Mouse (Mus musculus) heart, embryonic 13.5 days (tissue): ENCODE measurements around the gene Gm19935. TPM values are rescaled to one million over a fixed set of nuclear protein-coding genes. Genes with fewer than 3 reads are reported as not detected.

Experiments used
- ATAC-seq: fragments of 200-750 bp; cut with Nextera tagmentation; 2 replicates; pipeline ENCODE4 v1.8.0; 2017; ENCODE audit warnings: moderate TSS enrichment; ENCODE audit not compliant: insufficient number of reproducible peaks, low FRiP score, low TSS enrichment; ENCODE audit errors: extremely low read depth
- H3K27ac ChIP-seq: fragments of 300-500 bp; sonication (generic); replicated peaks from 2 replicates; pipeline ENCODE4 v1.5.1; 2015; ENCODE audit warnings: moderate library complexity, mild to moderate bottlenecking, inconsistent platforms
- H3K27me3 ChIP-seq: fragments of 300-500 bp; sonication (generic); replicated peaks from 2 replicates; pipeline ENCODE4 v1.6.1; 2015; ENCODE audit warnings: mild to moderate bottlenecking, inconsistent platforms
- H3K36me3 ChIP-seq: fragments of 300-500 bp; sonication (generic); 2 replicates; pipeline ENCODE4 v1.6.1; 2015; ENCODE audit warnings: mild to moderate bottlenecking, inconsistent platforms
- H3K4me1 ChIP-seq: fragments of 300-500 bp; sonication (generic); 2 replicates; pipeline ENCODE4 v1.6.1; 2015; ENCODE audit warnings: inconsistent platforms
- H3K4me2 ChIP-seq: fragments of 300-500 bp; sonication (generic); 2 replicates; pipeline ENCODE4 v1.6.1; 2015; ENCODE audit warnings: inconsistent platforms, mild to moderate bottlenecking, moderate library complexity
- H3K4me3 ChIP-seq: fragments of 300-500 bp; sonication (generic); 2 replicates; pipeline ENCODE4 v1.5.1; 2015; ENCODE audit warnings: moderate library complexity, mild to moderate bottlenecking, inconsistent platforms
- H3K9ac ChIP-seq: fragments of 300-500 bp; sonication (generic); 2 replicates; pipeline ENCODE4 v1.6.1; 2015; ENCODE audit warnings: inconsistent platforms, mild to moderate bottlenecking, moderate library complexity
- H3K9me3 ChIP-seq: fragments of 300-500 bp; sonication (generic); 2 replicates; pipeline ENCODE4 v1.6.1; 2016; ENCODE audit warnings: inconsistent platforms
- WGBS: fragments of 180-500 bp; shearing (Covaris S2); methylation state at CpG from one replicate; pipeline ENCODE4 v1.1.7; 2015; ENCODE audit warnings: mixed read lengths; 5-methylcytosine and 5-hydroxymethylcytosine counted together
- polyA plus RNA-seq: library from polyadenylated mRNA; unstranded; fragments of >200 nt; fragmentation: Nextera tagmentation; extraction: Ambion mirVana; gene quantifications from 2 replicates; pipeline ENCODE4 v1.2.1, GENCODE M21; 2015

Gene Gm19935
- not detected in 2 replicates for polyA plus RNA-seq

DNA sequence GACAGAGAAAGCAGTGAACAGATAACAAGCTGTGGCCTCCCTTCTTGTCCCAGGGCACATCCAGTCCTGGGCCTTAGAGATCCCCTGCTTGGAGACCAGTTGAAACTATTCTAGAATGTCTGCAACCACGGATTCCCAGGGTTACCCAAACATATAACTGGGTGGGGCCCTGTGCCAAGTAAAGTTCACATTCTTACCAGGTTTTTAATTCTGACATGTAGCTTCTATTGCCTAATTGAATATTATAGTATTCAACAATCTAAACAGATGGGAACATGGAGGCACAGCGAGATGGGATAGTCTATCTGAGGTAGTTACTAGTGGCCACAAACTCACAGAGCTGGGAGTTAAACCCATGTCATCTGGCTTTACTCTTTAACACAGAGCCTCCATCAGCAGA lies at the start of gene Gm19935:
Gene Gm19935 (minus strand): TSS at position 101 of the 400 bp plus-strand sequence.
- no peak for ATAC-seq
- H3K9me3 ChIP-seq: no peaks in the 10 kb centered on the region
- H3K9ac ChIP-seq: no peak within 1 kb of the TSS
- H3K4me2 ChIP-seq: no peak within 1 kb of the TSS
- no peaks in the 10 kb centered on the region for H3K36me3 ChIP-seq
- no peak within 1 kb of the TSS for H3K27ac ChIP-seq
- H3K27me3 ChIP-seq: no peaks in the 10 kb centered on the region
- peaks cover 6% of the 10 kb centered on the region; the same call in 1 of the 2 replicates for H3K4me1 ChIP-seq
- H3K4me3 ChIP-seq: no peak within 1 kb of the TSS
- WGBS: 73% methylated on average over 2 of the region's 2 CpGs

DNA sequence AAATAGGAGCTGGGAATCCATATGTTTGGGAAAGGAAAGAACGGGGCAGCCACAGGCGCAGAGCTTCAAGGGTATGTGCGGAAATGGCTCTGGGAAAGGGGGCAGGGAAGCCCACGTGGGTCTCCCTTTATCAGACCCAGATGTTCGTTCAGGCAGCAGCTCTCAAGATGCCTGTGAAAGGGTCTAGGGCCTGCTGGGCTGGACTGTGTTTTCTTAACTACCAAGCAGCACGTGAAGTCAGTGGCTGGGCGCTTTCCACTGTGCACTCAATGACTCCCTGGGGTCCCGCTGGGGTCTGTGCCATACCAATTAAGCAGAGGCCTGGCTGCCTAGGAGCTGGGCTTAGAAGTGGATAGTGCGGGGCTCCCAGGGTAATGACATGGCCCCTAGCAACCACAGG lies 44.8 kb upstream of the Gm19935 start:
- peak; percentile 55; the same call in 1 of the 2 replicates for ATAC-seq

DNA sequence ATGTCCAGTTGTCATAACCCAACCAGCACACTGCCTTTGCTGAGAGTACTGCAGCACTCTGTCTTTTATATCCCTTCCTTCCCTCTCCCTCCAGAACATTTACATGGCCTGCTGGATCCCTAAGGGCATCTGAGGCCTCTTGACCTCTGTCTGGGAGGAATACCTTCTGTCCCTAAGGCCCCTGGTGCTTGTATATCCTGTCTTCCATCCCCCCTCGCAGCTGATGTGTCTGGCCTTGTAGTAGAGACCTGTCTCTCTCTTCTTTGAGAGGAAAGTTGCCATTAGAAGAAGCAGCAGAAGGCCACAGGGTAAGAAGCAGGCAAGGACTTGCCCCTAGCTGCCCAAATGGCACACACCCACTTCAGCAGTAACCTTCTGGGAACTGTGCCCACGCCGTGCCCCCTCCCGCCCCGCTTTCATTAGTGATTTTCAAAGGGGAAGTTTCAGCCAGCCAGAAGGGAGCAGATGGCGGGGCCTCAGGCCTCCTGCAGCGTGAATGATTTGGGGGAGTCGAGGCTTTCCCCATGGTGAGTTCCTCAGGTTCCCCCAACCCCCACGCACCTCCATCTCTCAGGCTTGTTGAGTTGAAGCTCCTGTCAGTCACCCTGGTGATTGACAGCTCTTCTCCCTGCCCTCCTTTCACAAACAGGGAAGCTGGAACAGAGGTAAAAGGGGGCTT lies 44.2 kb upstream of the Gm19935 start:
- peak overlapping the region; percentile 54 for H3K4me2 ChIP-seq
- H3K4me1 ChIP-seq: peaks cover 30% of the 10 kb centered on the region
- no peaks in the 10 kb centered on the region for H3K27me3 ChIP-seq
- no peaks in the 10 kb centered on the region for H3K9me3 ChIP-seq
- WGBS: 20% methylated on average over 9 of the region's 9 CpGs
- H3K36me3 ChIP-seq: no peaks in the 10 kb centered on the region
- ATAC-seq: no peak
- H3K27ac ChIP-seq: peak overlapping the region; percentile 89
- H3K4me3 ChIP-seq: no peak overlapping the region
- H3K9ac ChIP-seq: peak overlapping the region; percentile 61

More for the DNA sequence above, 44.8 kb upstream of the Gm19935 start:
- Histone ChIP-seq H3K4me1 (peaks cover 30% of the 10 kb centered on the region), H3K4me3 (no peak overlapping the region), H3K9ac (peak overlapping the region; percentile 61), H3K36me3 (no peaks in the 10 kb centered on the region), H3K4me2 (peak overlapping the region; percentile 54), H3K27ac (peak overlapping the region; percentile 89), H3K9me3 (no peaks in the 10 kb centered on the region), H3K27me3 (no peaks in the 10 kb centered on the region)
- 5% methylated on average over 9 of the region's 9 CpGs for WGBS

DNA sequence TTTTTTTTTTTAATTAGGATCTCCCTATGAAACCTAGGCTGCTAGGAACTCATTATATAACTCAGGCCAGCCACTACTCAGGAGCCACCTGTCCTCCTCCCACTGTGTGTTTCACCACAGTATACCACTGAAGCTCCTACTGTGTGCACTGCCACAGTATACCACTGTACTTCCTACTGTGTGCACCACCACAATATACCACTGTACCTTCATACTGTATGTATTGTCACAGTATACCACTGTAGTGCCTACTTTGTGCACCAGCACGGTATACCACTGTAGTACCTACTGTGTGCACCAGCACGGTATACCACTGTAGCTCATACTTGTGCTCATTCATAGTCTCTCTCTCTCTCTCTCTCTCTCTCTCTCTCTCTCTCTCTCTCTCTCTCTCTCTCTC lies 40.9 kb upstream of the Gm19935 start:
- ATAC-seq: no peak
- Histone ChIP-seq H3K27ac (no peak overlapping the region), H3K4me1 (peaks cover 48% of the 10 kb centered on the region), H3K9ac (no peak overlapping the region), H3K27me3 (no peaks in the 10 kb centered on the region), H3K4me2 (no peak overlapping the region), H3K4me3 (no peak overlapping the region), H3K36me3 (no peaks in the 10 kb centered on the region), H3K9me3 (no peaks in the 10 kb centered on the region)
- 88% methylated on average over 2 of the region's 2 CpGs for WGBS

DNA sequence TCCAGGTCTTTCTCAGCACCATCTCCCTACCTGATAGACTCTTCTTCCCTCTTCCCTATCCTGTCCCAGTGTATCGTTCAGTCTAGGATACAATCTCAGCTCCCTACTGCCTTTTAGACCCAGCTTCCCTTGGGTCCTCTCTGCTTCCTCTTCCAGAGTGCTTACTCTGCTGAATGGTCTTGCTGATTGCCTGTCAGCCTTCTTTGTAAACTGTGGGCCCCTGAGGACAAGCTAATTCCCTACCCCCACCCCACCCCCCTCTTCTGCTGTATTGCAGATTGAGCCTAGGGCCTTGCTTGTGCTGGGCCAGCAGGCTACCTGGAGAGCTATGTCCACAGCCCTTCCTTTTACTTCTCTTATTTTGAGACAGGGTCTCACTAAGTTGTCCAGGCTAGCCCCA lies 39.8 kb upstream of the Gm19935 start:
- Histone ChIP-seq H3K27ac (no peak overlapping the region), H3K9ac (no peak overlapping the region), H3K27me3 (no peaks in the 10 kb centered on the region), H3K36me3 (no peaks in the 10 kb centered on the region), H3K4me2 (no peak overlapping the region), H3K4me3 (no peak overlapping the region), H3K9me3 (no peaks in the 10 kb centered on the region), H3K4me1 (peaks cover 39% of the 10 kb centered on the region)
- 61% methylated on average over 1 of the region's 1 CpGs for WGBS
- no peak for ATAC-seq

DNA sequence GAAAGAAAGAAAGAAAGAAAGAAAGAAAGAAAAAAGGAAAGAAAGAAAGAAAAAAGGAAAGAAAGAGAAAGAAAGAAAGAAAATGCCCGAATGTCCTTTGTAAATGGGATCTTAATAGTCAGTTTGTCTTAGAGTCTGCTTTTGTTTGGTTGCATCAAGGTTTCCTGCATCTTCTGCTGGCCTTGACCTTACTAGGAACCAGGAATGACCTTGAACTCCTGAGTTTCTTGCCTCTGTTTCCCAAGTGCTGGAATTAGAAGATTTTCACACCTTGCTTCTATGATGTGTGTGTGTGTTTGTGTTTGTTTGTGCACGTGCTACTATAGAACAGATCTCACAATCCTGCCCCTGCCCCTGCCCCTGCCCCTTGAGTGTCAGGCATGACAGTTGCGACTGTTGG lies 39.0 kb upstream of the Gm19935 start:
- WGBS: 85% methylated on average over 3 of the region's 3 CpGs
- Histone ChIP-seq H3K9ac (no peak overlapping the region), H3K9me3 (no peaks in the 10 kb centered on the region), H3K4me1 (peaks cover 31% of the 10 kb centered on the region), H3K4me3 (no peak overlapping the region), H3K4me2 (no peak overlapping the region), H3K27ac (no peak overlapping the region), H3K36me3 (no peaks in the 10 kb centered on the region), H3K27me3 (no peaks in the 10 kb centered on the region)
- no peak for ATAC-seq

DNA sequence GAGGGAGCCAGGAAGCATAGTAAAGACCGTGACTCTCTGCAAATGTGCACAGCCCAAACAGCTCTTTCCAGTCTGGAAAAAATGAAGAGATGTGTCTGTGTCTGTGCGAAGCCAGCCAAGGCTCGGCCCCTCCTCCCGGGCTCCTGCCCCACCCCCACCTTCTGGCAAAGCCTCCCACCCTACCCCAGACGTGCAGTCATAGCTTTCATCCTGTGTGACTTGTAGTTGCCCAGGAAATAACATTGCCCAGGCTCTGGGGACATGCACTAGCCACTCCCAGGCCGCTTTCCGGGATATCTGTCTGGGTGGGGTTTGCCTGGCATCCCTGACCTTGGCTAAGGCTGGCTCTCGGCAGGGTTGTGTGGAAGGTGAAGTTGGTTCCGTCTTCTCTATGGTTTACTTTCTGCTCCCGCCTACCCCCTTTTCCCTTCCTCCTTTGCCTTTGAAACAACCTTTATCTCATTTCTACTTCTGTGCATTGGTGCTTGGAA lies 37.5 kb upstream of the Gm19935 start:
- Histone ChIP-seq H3K36me3 (no peaks in the 10 kb centered on the region), H3K4me2 (peak overlapping the region; percentile 49), H3K4me1 (peaks cover 30% of the 10 kb centered on the region), H3K27ac (peak overlapping the region; percentile 75), H3K9me3 (no peaks in the 10 kb centered on the region), H3K27me3 (no peaks in the 10 kb centered on the region), H3K4me3 (peak overlapping the region; percentile 13; the same call in 1 of the 2 replicates), H3K9ac (peak overlapping the region; percentile 70)
- 9% methylated on average over 10 of the region's 10 CpGs for WGBS
- no peak for ATAC-seq

DNA sequence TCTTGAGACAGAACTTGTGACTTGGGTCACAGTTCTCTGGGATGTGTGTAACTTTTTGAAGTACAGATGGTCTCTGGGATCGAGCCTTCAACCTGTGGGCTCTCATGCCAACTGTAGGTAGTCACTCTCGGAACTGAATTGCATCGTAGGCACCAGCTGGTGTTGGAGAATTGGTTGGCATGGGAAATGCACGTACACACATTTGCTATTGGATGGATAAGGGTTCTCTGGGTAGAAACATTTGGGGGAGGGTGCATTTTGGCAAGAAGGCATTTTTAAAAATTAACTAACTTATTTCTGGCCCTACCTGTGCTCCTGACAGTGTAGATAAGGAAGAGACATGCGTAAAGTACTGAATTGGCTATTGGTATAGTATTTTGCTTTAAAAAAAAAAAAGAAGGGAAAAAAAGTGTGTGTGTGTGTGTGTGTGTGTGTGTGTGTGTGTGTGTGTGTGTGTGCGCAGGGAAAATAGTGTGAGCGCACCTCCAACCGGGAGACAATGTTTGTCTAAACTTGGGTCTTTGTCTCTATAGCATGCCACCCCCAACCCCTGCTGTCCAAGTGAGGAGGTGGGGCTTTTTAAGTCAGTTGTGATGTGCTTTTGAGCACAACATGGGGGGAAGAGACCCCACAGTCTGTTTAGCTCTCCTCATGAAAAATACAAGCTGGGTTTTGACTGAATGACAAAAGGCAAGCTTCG lies 36.9 kb upstream of the Gm19935 start:
- WGBS: 63% methylated on average over 9 of the region's 9 CpGs
- ATAC-seq: no peak
- Histone ChIP-seq H3K36me3 (no peaks in the 10 kb centered on the region), H3K4me1 (peaks cover 24% of the 10 kb centered on the region), H3K9ac (peak overlapping the region; percentile 70), H3K4me3 (peak overlapping the region; percentile 13; the same call in 1 of the 2 replicates), H3K9me3 (no peaks in the 10 kb centered on the region), H3K27ac (peak overlapping the region; percentile 75), H3K4me2 (peak overlapping the region; percentile 49), H3K27me3 (no peaks in the 10 kb centered on the region)

DNA sequence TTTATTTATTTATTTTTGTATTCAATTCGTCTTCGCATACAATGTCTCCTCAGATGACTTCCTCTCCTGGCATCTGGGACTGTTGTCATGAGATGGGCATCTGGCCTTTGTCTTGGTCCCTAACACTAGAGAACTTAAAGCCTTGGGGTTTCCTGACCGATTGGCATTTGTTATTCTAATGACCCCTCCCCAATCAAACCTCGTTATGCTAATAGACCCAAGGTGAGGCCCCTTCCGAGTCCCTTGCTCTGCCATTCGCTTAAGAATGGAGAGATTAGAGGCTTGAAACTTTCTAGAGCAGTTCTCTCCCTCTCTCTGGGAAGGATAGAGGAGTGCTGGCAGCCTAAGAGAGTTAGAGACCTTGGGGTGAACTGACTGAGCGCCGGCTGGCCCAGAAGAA lies 34.4 kb upstream of the Gm19935 start:
- Histone ChIP-seq H3K4me3 (no peak overlapping the region), H3K9ac (no peak overlapping the region), H3K4me2 (no peak overlapping the region), H3K36me3 (no peaks in the 10 kb centered on the region), H3K27ac (no peak overlapping the region), H3K4me1 (peaks cover 18% of the 10 kb centered on the region), H3K9me3 (no peaks in the 10 kb centered on the region), H3K27me3 (no peaks in the 10 kb centered on the region)
- ATAC-seq: no peak
- WGBS: 49% methylated on average over 8 of the region's 8 CpGs

DNA sequence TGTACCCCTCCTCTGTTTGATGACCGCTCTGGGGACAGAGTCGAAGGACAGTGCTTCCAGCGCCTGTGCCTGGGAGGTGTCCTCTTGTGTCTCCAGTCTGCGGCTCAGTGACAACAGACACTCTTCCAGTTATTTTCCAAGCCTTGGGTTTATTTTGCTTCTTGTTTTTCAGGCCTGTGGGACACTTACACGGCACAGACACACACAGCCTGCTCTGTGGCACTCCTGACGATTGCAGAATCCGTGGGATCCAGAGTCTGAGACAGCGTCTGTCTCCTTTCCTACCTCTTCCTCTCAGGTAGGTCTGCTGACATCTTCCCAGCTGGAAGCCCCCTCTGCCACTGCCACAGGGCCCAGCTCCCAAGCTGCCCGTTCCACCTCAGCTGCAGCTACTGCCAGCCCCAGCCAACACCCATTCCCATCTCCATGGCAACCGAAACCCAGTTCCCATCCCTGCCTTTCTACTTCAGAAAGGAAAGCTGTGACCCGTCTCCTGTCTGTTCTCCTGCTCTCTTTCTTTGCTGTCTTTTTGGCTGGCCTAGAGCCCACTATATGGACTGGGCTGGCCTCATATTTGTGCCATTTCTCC lies 32.4 kb upstream of the Gm19935 start:
- H3K9me3 ChIP-seq: no peaks in the 10 kb centered on the region
- H3K4me2 ChIP-seq: no peak overlapping the region
- ATAC-seq: no peak
- H3K4me1 ChIP-seq: peaks cover 9% of the 10 kb centered on the region
- 57% methylated on average over 11 of the region's 11 CpGs for WGBS
- H3K27ac ChIP-seq: no peak overlapping the region
- H3K4me3 ChIP-seq: no peak overlapping the region
- no peaks in the 10 kb centered on the region for H3K36me3 ChIP-seq
- H3K9ac ChIP-seq: no peak overlapping the region
- H3K27me3 ChIP-seq: no peaks in the 10 kb centered on the region

DNA sequence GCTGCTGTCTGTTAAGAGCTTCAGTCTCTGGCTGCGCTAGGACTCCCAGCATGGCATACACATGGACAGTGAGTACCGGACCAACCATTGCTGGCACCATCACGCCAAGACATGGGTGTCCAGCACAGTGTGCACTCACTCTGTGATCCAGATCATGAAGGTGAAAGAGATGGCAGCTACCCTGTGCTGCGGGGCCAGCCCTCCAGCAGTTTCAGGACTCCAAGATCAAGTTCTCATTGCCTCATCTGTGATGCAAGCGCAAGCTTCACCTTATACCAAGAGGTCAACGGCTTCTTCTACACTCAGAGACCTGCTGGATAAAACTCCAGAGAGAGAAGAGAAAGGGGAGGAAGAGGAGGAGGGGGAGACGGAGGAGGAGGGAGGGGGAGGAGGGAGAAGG lies 30.8 kb upstream of the Gm19935 start:
- no peak overlapping the region for H3K4me2 ChIP-seq
- H3K9me3 ChIP-seq: no peaks in the 10 kb centered on the region
- H3K4me1 ChIP-seq: no peaks in the 10 kb centered on the region
- no peak overlapping the region for H3K27ac ChIP-seq
- no peak overlapping the region for H3K4me3 ChIP-seq
- ATAC-seq: no peak
- H3K36me3 ChIP-seq: no peaks in the 10 kb centered on the region
- no peaks in the 10 kb centered on the region for H3K27me3 ChIP-seq
- no peak overlapping the region for H3K9ac ChIP-seq
- WGBS: 78% methylated on average over 7 of the region's 7 CpGs
